Mouse (Mus musculus) layer of hippocampus, adult 9-11 months (tissue): ENCODE data around the gene Col8a2.

ENCODE experiments used
- DNase-seq: peaks from one replicate; pipeline ENCODE4 v3.0.0; 2022

The Col8a2 gene

GRCm38 (mm10) chr4:126286492-126286891 lies at the start of gene Col8a2:
Col8a2 (plus strand) TSS chr4:126286793.
- no peak for DNase-seq

GRCm38 (mm10) chr4:126237721-126238242 lies 48.8 kb upstream of the Col8a2 start:
- DNase-seq, result no peak

GRCm38 (mm10) chr4:126239862-126240475 lies 46.6 kb upstream of the Col8a2 start:
- DNase-seq, result no peak

GRCm38 (mm10) chr4:126241956-126242355 lies 44.6 kb upstream of the Col8a2 start:
- DNase-seq, result no peak

GRCm38 (mm10) chr4:126242510-126242909 lies 44.1 kb upstream of the Col8a2 start:
- no peak for DNase-seq

GRCm38 (mm10) chr4:126246202-126246889 lies 40.2 kb upstream of the Col8a2 start:
- DNase-seq, result no peak

GRCm38 (mm10) chr4:126248261-126248868 lies 38.2 kb upstream of the Col8a2 start:
- DNase-seq, result peak; percentile 74

GRCm38 (mm10) chr4:126250659-126251058 lies 35.9 kb upstream of the Col8a2 start:
- DNase-seq, result no peak

- DNase-seq, result no peak
Measured at GRCm38 (mm10) chr4:126251655-126252254, 34.8 kb upstream of the Col8a2 start.

GRCm38 (mm10) chr4:126252411-126253237 lies 34.0 kb upstream of the Col8a2 start:
- peak; percentile 71 for DNase-seq

GRCm38 (mm10) chr4:126253637-126254272 lies 32.8 kb upstream of the Col8a2 start:
- DNase-seq, result no peak

GRCm38 (mm10) chr4:126254315-126255112 lies 32.1 kb upstream of the Col8a2 start:
- peak; percentile 83 for DNase-seq

GRCm38 (mm10) chr4:126255113-126256001 lies 31.2 kb upstream of the Col8a2 start:
- DNase-seq, result peak; percentile 61

GRCm38 (mm10) chr4:126256131-126256791 lies 30.3 kb upstream of the Col8a2 start, which contains the start of gene Map7d1:
Map7d1 (minus strand) TSS chr4:126256343.
- peak; percentile 89 for DNase-seq

- no peak for DNase-seq
Measured at GRCm38 (mm10) chr4:126256967-126257881, 29.4 kb upstream of the Col8a2 start.

- no peak for DNase-seq
Measured at GRCm38 (mm10) chr4:126259063-126259462, 27.5 kb upstream of the Col8a2 start.

- peak; percentile 55 for DNase-seq
Measured at GRCm38 (mm10) chr4:126259523-126260160, 27.0 kb upstream of the Col8a2 start.
